In genomic region chr10:17131763-17132162, GRCm38 (mm10) we compare ENCODE assay signal across 12 mouse cellular contexts.
DNase-seq lines count a peak whose midpoint lies in the region; ATAC-seq lines count a peak whose summit lies in the region.
"Had no signal": no experiment of that assay in that cellular context is flagged by ENCODE, and none has a peak within 500 bp of the region (broad histone marks: within the 10 kb centered on the region; RNA-seq: fewer than 3 reads in every experiment).

No protein-coding gene starts in this region.

- ATAC-seq in embryonic facial prominence, embryonic 14.5 days (ENCODE audit: low read depth) = no peak

- no peaks in the 10 kb centered on the region for H3K36me3 ChIP-seq in embryonic facial prominence, embryonic 14.5 days (ENCODE audit: control insufficient read depth, insufficient read depth, low read length)
- H3K36me3 ChIP-seq in embryonic facial prominence, embryonic 10.5 days (replicated peaks) = no peaks in the 10 kb centered on the region

- H3K4me3 ChIP-seq in embryonic facial prominence, embryonic 14.5 days (ENCODE audit: low read depth, low read length) = no peak overlapping the region
- H3K4me3 ChIP-seq in embryonic facial prominence, embryonic 10.5 days = no peak overlapping the region

- H3K4me1 ChIP-seq in embryonic facial prominence, embryonic 14.5 days (ENCODE audit: control insufficient read depth, insufficient read depth, low read length) = no peaks in the 10 kb centered on the region
- H3K4me1 ChIP-seq in embryonic facial prominence, embryonic 10.5 days = no peaks in the 10 kb centered on the region

- H3K4me2 ChIP-seq in embryonic facial prominence, embryonic 14.5 days (ENCODE audit: low read depth, low read length) = no peak overlapping the region

- no peak overlapping the region for H3K9ac ChIP-seq in embryonic facial prominence, embryonic 14.5 days (ENCODE audit: low read depth, low read length)

- WGBS in embryonic facial prominence, embryonic 14.5 days = 27% methylated on average over 4 of the region's 4 CpGs
- WGBS in embryonic facial prominence, embryonic 10.5 days = 69% methylated on average over 4 of the region's 4 CpGs

- H3K27ac ChIP-seq in embryonic facial prominence, embryonic 14.5 days (replicated peaks; ENCODE audit: low read depth, low read length) = no peak overlapping the region
- no peak overlapping the region for H3K27ac ChIP-seq in embryonic facial prominence, embryonic 10.5 days (replicated peaks)

- intact Hi-C loops in left cerebral cortex, postnatal 14 days (cut with DNase I) = no loop called here
- intact Hi-C loops in left cerebral cortex, postnatal 36 days (cut with DNase I) = no loop called here
- intact Hi-C loops in heart, postnatal 14 days (cut with DNase I) = loop anchor here (5.0 kb wide), 1 partner anchor 591 kb away; the partner anchor contains the start of gene Cited2

- peak; percentile 76 for DNase-seq in embryonic facial prominence, embryonic 14.5 days (ENCODE audit: low spot score)
- no peak for DNase-seq in embryonic facial prominence, embryonic 10.5 days (ENCODE audit: low spot score)
- peak; percentile 0 to 2 for DNase-seq in left cerebral cortex, postnatal 14 days (ENCODE audit: low spot score in 2 of 2)
- no peak for DNase-seq in left cerebral cortex, postnatal 36 days (ENCODE audit: low spot score in 2 of 2)
- peak; percentile 2 to 5 for DNase-seq in heart, postnatal 14 days
- peak; percentile 11 for DNase-seq in lung, postnatal 14 days
- no peak for DNase-seq in right cerebral cortex, postnatal 4 days
- DNase-seq in urinary bladder, adult 2 months (ENCODE audit: low spot score) = no peak
- DNase-seq: B cell, adult 2 months; gastrocnemius, postnatal 25 days; retina, postnatal 1 day; thymus, postnatal 14 days had no signal

- H3K27me3 ChIP-seq in embryonic facial prominence, embryonic 14.5 days (replicated peaks; ENCODE audit: control insufficient read depth, insufficient read depth, low read length) = no peaks in the 10 kb centered on the region
- H3K27me3 ChIP-seq in embryonic facial prominence, embryonic 10.5 days (replicated peaks; ENCODE audit: low read depth, poor library complexity, severe bottlenecking) = no peaks in the 10 kb centered on the region

- H3K9me3 ChIP-seq in embryonic facial prominence, embryonic 14.5 days (ENCODE audit: control insufficient read depth, low read length) = no peaks in the 10 kb centered on the region
- H3K9me3 ChIP-seq in embryonic facial prominence, embryonic 10.5 days = no peaks in the 10 kb centered on the region

Comparison
In these comparisons a context has a peak if more than half of its experiments do, and no peak if none do; other contexts are left out.
1. DNase-seq: peak in embryonic facial prominence, embryonic 14.5 days (single experiment), left cerebral cortex, postnatal 14 days (2 of 2), heart, postnatal 14 days (2 of 2) and lung, postnatal 14 days (single experiment); none in embryonic facial prominence, embryonic 10.5 days (single experiment), left cerebral cortex, postnatal 36 days (0 of 2), right cerebral cortex, postnatal 4 days (single experiment) and urinary bladder, adult 2 months (single experiment).